Mouse (Mus musculus): Measurements from ENCODE around the gene Tgm2.

- no peak for TF ChIP-seq CTCF (IDR thresholded peaks at IDR 0.05; ENCODE audit: extremely low read depth, insufficient read length, insufficient replicate concordance, low read depth, low read length)
- no peak for TF ChIP-seq POLR2A (IDR thresholded peaks at IDR 0.05; ENCODE audit: low read depth, low read length)
These were observed 31.3 kb downstream of the Tgm2 start for GRCm38 (mm10) chr2:158114931-158115330.

All from small intestine, adult 2 months (tissue).